Mouse (Mus musculus): Measurements from ENCODE around the gene Cntnap2. TPM values are rescaled to one million over a fixed set of nuclear protein-coding genes. Genes with fewer than 3 reads are reported as not detected.
A peak's percentile ranks its signal among the peaks of the same experiment; 100 is the strongest.

Cntnap2 gene
- polyA plus RNA-seq, 1 experiment from 2014 or later = 5.7 TPM

DNA sequence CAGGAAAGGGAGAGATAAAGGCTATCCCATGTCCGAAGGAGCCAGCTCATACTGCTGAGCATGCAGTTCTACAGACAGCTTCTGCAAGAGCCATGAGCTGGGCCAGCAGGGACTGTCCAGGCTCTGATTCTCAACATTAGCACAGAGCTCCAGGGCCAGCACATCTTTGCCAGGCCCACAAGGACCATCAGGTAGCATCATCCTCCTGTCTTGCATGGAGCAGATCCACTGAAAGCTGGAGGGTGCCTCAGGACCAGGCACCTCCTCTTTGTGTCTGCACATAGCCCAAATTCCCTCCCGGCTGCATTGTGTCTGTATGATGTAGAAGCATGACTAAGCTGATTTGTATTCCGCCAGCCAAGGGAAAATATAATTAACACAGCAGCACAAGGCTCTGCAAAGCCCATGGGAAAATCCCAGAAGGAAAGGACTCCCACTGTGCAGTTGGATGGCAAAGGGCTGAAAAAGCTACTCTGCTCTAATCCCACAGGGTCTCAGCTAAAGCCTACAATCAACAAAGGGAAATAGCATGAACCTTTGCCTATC is 2180.3 kb downstream of the Cntnap2 start:
- Histone ChIP-seq H3K4me1 (peaks cover 12% of the 10 kb centered on the region; the same call in 1 of the 2 replicates), H3K4me3 (no peak overlapping the region), H3K27ac (0 out of 2 replicates have a peak overlapping the region, but pooled peaks have one; percentile 17), H3K9me3 (no peaks in the 10 kb centered on the region), H3K4me2 (replicated peaks) (no peak overlapping the region), H3K36me3 (no peaks in the 10 kb centered on the region), H3K27me3 (no peaks in the 10 kb centered on the region), H3K9ac (no peak overlapping the region)
- ATAC-seq (ENCODE audit: insufficient number of reproducible peaks, insufficient read depth, low FRiP score, low TSS enrichment) = no peak; the same call in 1 of the 2 replicates
- 23% methylated on average over 3 of the region's 3 CpGs for WGBS

DNA sequence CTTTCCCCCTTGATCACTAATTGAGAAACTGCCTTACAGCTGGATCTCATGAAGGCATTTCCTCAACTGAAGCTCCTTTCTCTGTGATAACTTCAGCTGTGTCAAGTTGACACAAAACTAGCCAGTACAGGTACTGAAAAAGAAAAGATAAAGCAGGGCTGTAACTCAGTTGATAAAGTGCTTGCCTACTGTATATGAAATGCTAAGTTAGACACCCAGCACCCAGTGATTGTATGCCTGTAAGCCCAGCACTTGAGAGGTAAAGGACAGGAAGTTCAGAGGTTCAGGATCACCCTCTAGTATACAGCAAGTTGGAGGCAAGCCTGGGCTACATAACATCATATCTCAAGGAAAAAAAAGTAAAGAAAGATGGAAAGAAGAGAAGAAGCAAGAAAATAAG is 2182.2 kb downstream of the Cntnap2 start:
- Histone ChIP-seq H3K36me3 (no peaks in the 10 kb centered on the region), H3K27me3 (no peaks in the 10 kb centered on the region), H3K27ac (no peak overlapping the region), H3K4me1 (peaks cover 14% of the 10 kb centered on the region; the same call in 1 of the 2 replicates), H3K4me2 (replicated peaks) (no peak overlapping the region), H3K9me3 (no peaks in the 10 kb centered on the region), H3K9ac (no peak overlapping the region), H3K4me3 (no peak overlapping the region)
- ATAC-seq (ENCODE audit: insufficient number of reproducible peaks, insufficient read depth, low FRiP score, low TSS enrichment) = no peak

DNA sequence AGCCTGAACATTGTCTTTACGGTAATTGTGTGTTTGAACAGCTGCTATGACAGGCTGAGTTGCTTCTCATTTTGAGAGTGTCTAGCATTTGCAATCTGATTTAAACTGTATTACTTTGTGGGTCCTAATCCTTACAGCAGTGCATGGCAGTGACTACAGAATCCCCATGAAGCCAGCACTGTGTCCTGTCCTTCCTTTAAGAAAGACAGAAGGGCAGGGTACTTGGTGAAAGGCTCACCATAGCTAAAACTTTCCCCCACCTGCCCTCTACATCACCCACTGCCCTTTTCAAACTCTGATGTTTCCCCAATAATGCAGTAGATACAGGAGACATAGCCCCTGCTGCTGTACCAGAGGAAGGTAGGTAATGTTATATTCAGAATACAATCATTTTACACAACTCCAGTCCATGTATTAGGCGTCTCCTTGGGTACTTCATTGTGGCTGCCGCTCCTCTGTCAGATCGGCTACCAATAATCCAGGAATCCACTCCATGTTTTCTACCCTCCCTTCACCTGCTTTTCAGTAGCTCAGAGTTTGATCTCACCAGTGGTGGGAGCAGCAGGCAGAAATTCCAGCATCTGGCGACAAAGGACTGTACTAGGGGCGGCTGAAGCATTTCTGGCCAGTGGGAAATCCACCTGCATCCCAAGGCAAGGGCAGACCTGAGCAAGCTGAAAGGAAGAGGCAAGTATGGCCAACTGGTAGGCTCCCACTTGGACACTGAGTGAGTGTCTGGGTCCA is 2184.9 kb downstream of the Cntnap2 start:
- no peak overlapping the region for H3K27ac ChIP-seq
- H3K4me3 ChIP-seq = peak overlapping the region; percentile 15; the same call in 1 of the 2 replicates
- ATAC-seq (ENCODE audit: insufficient number of reproducible peaks, insufficient read depth, low FRiP score, low TSS enrichment) = peak; percentile 48
- no peaks in the 10 kb centered on the region for H3K27me3 ChIP-seq
- no peaks in the 10 kb centered on the region for H3K36me3 ChIP-seq
- 14% methylated on average over 6 of the region's 6 CpGs for WGBS
- H3K9me3 ChIP-seq = no peaks in the 10 kb centered on the region
- peaks cover 14% of the 10 kb centered on the region; the same call in 1 of the 2 replicates for H3K4me1 ChIP-seq
- H3K9ac ChIP-seq = 0 out of 2 replicates have a peak overlapping the region, but pooled peaks have one; percentile 19
- peak overlapping the region; percentile 39 for H3K4me2 ChIP-seq (replicated peaks)

DNA sequence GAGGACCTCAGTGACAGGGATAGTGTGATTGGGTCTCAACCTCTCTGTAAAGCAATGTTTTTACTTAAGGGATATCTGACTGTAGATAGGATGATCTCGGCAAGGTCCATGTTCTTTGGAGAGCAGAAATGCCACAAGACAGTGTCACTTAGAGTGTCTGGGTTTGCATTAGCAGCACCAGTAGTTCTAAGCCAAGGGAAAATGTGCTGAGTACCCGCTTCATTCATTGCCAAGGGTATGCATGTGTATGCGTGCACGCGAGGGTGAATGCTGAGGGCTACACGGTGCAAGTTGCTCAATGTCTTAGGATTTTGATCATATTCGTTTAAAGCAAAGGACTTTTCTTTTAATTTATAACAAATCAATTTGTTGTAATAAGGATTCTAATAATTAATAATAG is 2185.5 kb downstream of the Cntnap2 start:
- peak overlapping the region; percentile 39 for H3K4me2 ChIP-seq (replicated peaks)
- WGBS = 24% methylated on average over 7 of the region's 7 CpGs
- peak overlapping the region; percentile 15; the same call in 1 of the 2 replicates for H3K4me3 ChIP-seq
- H3K4me1 ChIP-seq = peaks cover 8% of the 10 kb centered on the region; the same call in 1 of the 2 replicates
- no peaks in the 10 kb centered on the region for H3K27me3 ChIP-seq
- H3K36me3 ChIP-seq = no peaks in the 10 kb centered on the region
- no peaks in the 10 kb centered on the region for H3K9me3 ChIP-seq
- H3K9ac ChIP-seq = 0 out of 2 replicates have a peak overlapping the region, but pooled peaks have one; percentile 19
- no peak overlapping the region for H3K27ac ChIP-seq
- peak; percentile 30; the same call in 1 of the 2 replicates for ATAC-seq (ENCODE audit: insufficient number of reproducible peaks, insufficient read depth, low FRiP score, low TSS enrichment)

- ATAC-seq (ENCODE audit: insufficient number of reproducible peaks, insufficient read depth, low FRiP score, low TSS enrichment) = no peak
- H3K4me2 ChIP-seq (replicated peaks) = no peak overlapping the region
- no peak overlapping the region for H3K9ac ChIP-seq
- 83% methylated on average over 2 of the region's 2 CpGs for WGBS
- no peaks in the 10 kb centered on the region for H3K36me3 ChIP-seq
- peaks cover 11% of the 10 kb centered on the region; the same call in 1 of the 2 replicates for H3K4me1 ChIP-seq
- no peaks in the 10 kb centered on the region for H3K9me3 ChIP-seq
- no peaks in the 10 kb centered on the region for H3K27me3 ChIP-seq
- no peak overlapping the region for H3K4me3 ChIP-seq
- no peak overlapping the region for H3K27ac ChIP-seq
Measured at GRCm38 (mm10) chr6:47255270-47255669, 2196.1 kb downstream of the Cntnap2 start.

DNA sequence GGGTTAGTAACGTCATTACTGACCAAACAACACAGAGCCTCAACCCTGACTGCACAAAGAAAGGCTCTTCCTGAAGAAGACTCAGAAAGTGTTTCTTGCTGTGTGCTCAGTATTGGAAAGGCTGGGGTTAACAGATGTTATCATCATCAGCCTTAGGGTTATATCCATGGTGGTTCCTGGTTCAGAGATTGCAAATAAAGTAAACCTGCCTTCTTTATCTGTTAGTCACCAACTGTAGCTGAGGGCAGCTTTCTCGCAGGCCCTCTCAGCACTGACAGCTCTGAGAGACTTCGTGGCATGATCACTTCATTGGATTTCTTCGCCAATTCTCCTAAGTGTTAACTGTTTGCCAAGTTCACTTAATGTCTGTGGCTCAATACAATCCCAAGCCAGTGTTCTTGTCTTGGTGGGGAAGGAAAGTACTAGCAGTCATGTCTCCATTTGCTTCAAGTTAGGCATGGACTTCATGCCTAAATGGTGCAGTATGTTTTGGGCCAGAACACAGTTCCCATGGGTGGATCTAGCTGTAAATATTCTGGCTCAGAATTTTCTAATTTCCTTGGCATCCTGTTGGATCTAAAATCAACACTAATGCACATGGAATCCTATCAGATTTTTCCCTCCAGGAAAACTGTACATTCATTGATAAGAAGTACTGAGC is 2197.2 kb downstream of the Cntnap2 start:
- Histone ChIP-seq H3K27ac (no peak overlapping the region), H3K4me3 (no peak overlapping the region), H3K4me2 (replicated peaks) (no peak overlapping the region), H3K36me3 (no peaks in the 10 kb centered on the region), H3K4me1 (peaks cover 11% of the 10 kb centered on the region; the same call in 1 of the 2 replicates), H3K9ac (no peak overlapping the region), H3K9me3 (no peaks in the 10 kb centered on the region), H3K27me3 (no peaks in the 10 kb centered on the region)
- 71% methylated on average over 4 of the region's 4 CpGs for WGBS
- no peak for ATAC-seq (ENCODE audit: insufficient number of reproducible peaks, insufficient read depth, low FRiP score, low TSS enrichment)

- Histone ChIP-seq H3K4me1 (peaks cover 11% of the 10 kb centered on the region; the same call in 1 of the 2 replicates), H3K9ac (no peak overlapping the region), H3K27ac (no peak overlapping the region), H3K36me3 (no peaks in the 10 kb centered on the region), H3K9me3 (no peaks in the 10 kb centered on the region), H3K27me3 (no peaks in the 10 kb centered on the region), H3K4me3 (no peak overlapping the region), H3K4me2 (replicated peaks) (no peak overlapping the region)
- no peak for ATAC-seq (ENCODE audit: insufficient number of reproducible peaks, insufficient read depth, low FRiP score, low TSS enrichment)
- 29% methylated on average over 3 of the region's 3 CpGs for WGBS
Measured at GRCm38 (mm10) chr6:47256918-47257506, 2197.9 kb downstream of the Cntnap2 start.

DNA sequence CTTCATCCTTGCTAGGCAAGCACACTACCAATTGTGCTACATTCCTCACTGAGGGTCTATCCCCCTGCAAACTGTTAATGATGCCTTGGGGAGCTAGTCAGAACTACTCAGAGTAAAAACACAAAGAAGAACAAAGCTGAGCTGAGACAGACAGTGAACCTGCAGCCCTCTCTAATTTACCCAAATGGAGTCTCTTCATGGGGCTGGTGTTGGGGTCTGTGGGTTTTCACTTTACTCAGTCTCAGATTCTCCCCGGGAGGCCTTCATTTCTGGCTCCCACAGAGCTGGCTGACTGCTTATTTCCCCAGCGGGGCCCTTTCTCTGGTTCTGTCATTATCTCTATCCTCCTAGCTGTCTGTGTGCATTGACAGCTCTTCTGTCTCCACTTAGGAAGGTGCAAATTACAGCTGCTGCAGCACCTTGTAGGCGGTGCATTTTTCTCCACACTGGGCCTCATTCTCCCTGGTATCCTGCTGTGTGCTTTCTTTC is 2200.5 kb downstream of the Cntnap2 start:
- Histone ChIP-seq H3K9me3 (no peaks in the 10 kb centered on the region), H3K4me3 (no peak overlapping the region), H3K4me1 (peaks cover 11% of the 10 kb centered on the region; the same call in 1 of the 2 replicates), H3K9ac (no peak overlapping the region), H3K36me3 (no peaks in the 10 kb centered on the region), H3K27me3 (no peaks in the 10 kb centered on the region), H3K4me2 (replicated peaks) (no peak overlapping the region), H3K27ac (no peak overlapping the region)
- 18% methylated on average over 3 of the region's 3 CpGs for WGBS
- ATAC-seq (ENCODE audit: insufficient number of reproducible peaks, insufficient read depth, low FRiP score, low TSS enrichment) = peak; percentile 69; the same call in 1 of the 2 replicates

DNA sequence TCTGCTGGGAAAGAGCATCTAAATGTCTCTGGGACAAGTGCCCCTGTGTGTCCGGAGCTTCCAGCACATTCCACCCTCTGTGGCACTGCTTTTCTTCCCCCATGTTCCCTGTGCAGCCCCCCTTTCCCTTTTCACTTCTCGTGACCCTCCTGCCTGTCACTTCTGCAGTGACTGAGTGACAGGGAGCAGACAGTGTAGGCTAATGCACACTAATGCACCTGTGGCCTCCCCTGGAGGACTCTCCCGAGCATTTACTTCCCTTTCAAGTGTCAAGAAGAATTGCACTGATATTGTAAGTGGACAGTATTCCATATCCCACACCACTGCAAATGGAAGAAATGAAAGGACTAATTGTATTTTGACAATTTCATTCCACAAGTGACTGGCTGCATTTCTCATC is 2208.1 kb downstream of the Cntnap2 start:
- 56% methylated on average over 3 of the region's 3 CpGs for WGBS

DNA sequence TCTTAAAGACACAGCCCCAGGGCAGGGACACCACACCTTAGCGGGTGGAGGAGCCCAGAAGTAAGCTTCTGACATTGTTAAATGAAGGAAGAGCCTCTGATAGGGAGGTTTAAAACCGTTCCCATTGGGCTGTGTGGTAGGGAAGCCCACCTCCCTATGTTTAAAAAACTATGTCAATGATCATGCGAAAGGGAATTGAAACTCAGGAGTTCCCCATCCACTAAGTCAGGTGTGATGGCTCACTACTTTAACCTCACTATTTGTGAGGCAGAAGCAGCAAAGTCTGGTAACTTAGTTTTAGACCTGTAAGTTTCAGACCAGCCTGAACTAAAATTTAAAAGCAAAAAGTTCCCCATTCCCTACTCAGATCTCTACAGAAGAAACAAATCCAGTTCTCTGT is 2210.3 kb downstream of the Cntnap2 start:
- no peaks in the 10 kb centered on the region for H3K27me3 ChIP-seq
- H3K4me3 ChIP-seq = no peak overlapping the region
- no peak overlapping the region for H3K4me2 ChIP-seq (replicated peaks)
- no peak overlapping the region for H3K9ac ChIP-seq
- no peaks in the 10 kb centered on the region for H3K36me3 ChIP-seq
- no peaks in the 10 kb centered on the region for H3K4me1 ChIP-seq
- 73% methylated on average over 3 of the region's 3 CpGs for WGBS
- H3K27ac ChIP-seq = no peak overlapping the region
- ATAC-seq (ENCODE audit: insufficient number of reproducible peaks, insufficient read depth, low FRiP score, low TSS enrichment) = no peak
- no peaks in the 10 kb centered on the region for H3K9me3 ChIP-seq

More for the DNA sequence above, 2208.1 kb downstream of the Cntnap2 start:
- Histone ChIP-seq H3K4me1 (no peaks in the 10 kb centered on the region), H3K27ac (no peak overlapping the region), H3K9me3 (no peaks in the 10 kb centered on the region), H3K27me3 (no peaks in the 10 kb centered on the region), H3K4me2 (replicated peaks) (no peak overlapping the region), H3K4me3 (no peak overlapping the region), H3K9ac (no peak overlapping the region), H3K36me3 (no peaks in the 10 kb centered on the region)
- ATAC-seq (ENCODE audit: insufficient number of reproducible peaks, insufficient read depth, low FRiP score, low TSS enrichment) = no peak

GRCm38 (mm10) chr6:47271576-47271975 is 2212.4 kb downstream of the Cntnap2 start:
- WGBS = 89% methylated on average over 3 of the region's 3 CpGs

More at GRCm38 (mm10) chr6:47271576-47271975, 2212.4 kb downstream of the Cntnap2 start:
- no peaks in the 10 kb centered on the region for H3K9me3 ChIP-seq
- no peaks in the 10 kb centered on the region for H3K27me3 ChIP-seq
- H3K4me3 ChIP-seq = no peak overlapping the region
- no peak overlapping the region for H3K4me2 ChIP-seq (replicated peaks)
- H3K9ac ChIP-seq = no peak overlapping the region
- no peaks in the 10 kb centered on the region for H3K4me1 ChIP-seq
- H3K27ac ChIP-seq = no peak overlapping the region
- ATAC-seq (ENCODE audit: insufficient number of reproducible peaks, insufficient read depth, low FRiP score, low TSS enrichment) = no peak
- no peaks in the 10 kb centered on the region for H3K36me3 ChIP-seq

All from embryonic facial prominence, embryonic 12.5 days (tissue).